Mouse (Mus musculus) left cerebral cortex, postnatal 25 days (tissue): ENCODE measurements around the gene Gmppa. TPM values are rescaled to one million over a fixed set of nuclear protein-coding genes. Genes with fewer than 3 reads are reported as not detected.

Experiments used
- DNase-seq, 2 experiments: peaks; one replicate each; pipeline ENCODE4 v3.0.0; 2022; ENCODE audit warnings: low spot score in 2 of 2, mixed read lengths in 1 of 2
- intact Hi-C: fragments of 180-260 bp; cut with DNase I; formaldehyde crosslinking; loops from one replicate; pipeline ENCODE4 v1.15.1; 2025
- total RNA-seq, 2 experiments: library from RNA; stranded (reverse); gene quantifications; 2 replicates each; pipeline ENCODE4 v1.2.3; 2021

The Gmppa gene
- 10 to 100 TPM; 58.8 to 61.0 TPM for total RNA-seq

DNA sequence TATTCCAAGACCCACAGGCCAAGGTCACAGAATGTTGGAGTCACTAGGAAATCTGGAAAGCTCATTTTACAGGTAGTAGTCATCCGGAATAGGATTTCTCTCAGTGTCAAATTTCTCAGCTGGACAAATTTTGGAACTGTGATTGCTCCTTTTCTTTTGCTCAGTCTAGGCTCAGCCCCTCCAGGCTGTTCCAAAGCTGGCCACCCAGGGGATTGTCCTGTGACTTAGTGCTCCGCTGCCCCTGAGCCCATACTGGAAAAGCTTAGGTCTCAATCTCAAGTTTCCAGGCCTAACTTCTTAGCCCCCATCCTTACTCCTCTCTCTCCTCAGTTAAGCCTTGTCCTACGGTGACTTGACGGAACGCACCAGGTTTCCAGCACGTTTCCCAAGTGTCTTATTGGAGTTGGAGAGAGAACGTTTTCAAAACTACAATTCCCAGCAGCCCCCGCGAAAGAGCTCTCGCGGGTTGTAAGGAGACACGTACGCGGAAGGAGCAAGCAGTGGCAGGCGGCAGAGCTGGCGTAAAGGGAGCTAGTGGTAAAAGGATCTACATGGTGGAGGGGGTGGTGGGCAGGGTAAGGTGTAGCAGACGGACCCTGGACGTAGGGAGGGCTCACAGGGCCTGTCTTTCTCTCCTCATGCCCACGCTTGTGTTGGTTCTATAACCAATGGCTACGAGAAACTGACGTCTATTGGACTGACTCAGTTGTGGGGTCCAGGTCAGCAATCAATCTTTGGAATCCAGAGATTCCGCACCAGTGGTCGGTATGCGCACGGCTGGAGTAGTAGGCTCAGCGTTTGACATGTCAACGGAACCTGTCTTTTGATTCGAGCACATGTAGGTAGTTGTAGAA lies at the start of gene Gmppa:
Gene Gmppa, plus strand, starts transcription at position 456 of the 854 bp plus-strand sequence.
- peak; percentile 78 to 91 for DNase-seq
- intact Hi-C loops = loop anchor here (1.0 kb wide), 1 partner anchor 9 kb away; no protein-coding TSS in a partner anchor

GRCm38 (mm10) chr1:75386149-75386548 lies 49.6 kb upstream of the Gmppa start:
- intact Hi-C loops = loop anchor here (5.0 kb wide), 1 partner anchor 44 kb away; no protein-coding TSS in a partner anchor
- DNase-seq = peak; percentile 57 to 73

DNA sequence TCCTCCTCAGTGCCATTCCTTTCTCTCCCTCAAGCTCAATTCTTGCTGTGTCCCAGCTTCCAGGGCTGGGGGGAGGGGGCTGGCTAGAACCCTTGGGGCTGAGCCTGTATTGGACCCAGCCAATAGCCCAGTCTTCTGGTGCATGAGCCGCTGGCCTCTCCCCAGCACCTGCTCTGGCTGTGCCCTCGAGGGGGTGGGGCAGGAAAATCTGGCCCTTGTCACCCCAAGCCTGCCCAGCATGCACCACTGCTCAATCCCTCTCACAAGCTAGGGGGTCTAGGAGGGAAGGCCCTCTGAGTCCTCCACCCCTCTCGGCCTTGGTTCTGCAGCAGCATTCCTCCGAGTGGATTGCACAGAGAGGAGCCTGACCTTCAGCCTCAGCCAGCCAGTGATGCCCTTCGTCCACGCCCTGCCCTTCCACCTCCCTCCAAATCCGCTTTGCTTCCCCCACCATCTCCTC lies 48.2 kb upstream of the Gmppa start:
- no peak for DNase-seq
- intact Hi-C loops = loop anchor here (5.0 kb wide), 1 partner anchor 45 kb away; no protein-coding TSS in a partner anchor

- intact Hi-C loops = loop anchor here (5.0 kb wide), 1 partner anchor 46 kb away; no protein-coding TSS in a partner anchor
Measured at GRCm38 (mm10) chr1:75387929-75388897, 47.5 kb upstream of the Gmppa start.

DNA sequence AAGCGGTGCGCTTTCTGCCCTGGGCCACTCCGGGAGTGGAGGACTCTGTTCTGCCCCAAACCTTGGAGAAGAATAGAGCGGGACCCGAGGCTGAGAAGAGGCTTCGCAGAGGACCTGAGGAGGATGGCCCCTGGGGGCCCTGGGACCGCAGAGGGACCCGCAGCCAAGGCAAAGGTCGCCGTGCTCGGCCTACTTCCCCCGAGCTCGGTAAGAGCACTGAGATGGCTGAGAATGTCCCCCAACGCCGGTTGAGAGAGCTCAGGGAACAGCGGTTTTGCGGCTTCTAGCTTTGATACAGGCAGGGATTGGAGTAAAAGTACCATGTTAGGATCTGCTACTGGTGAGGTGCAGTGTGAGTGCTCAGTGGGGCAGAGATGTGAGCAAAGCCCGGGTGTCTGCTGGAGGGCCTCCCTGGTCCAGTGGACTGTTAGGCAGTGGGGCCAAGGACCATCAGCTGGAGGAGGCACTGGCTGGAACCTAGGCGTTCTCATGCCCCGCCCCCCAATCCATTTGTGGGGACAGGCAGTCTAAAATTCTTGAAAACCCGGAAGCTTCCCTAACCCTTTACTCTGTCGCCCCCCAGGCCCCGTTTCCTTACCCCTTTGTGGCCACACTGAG lies 46.7 kb upstream of the Gmppa start:
- intact Hi-C loops = loop anchor here (5.0 kb wide), 1 partner anchor 47 kb away; no protein-coding TSS in a partner anchor
- DNase-seq = no peak

More at GRCm38 (mm10) chr1:75387929-75388897, 47.5 kb upstream of the Gmppa start:
- peak in 1 of 2 experiments; percentile 19 for DNase-seq

GRCm38 (mm10) chr1:75393139-75393538 lies 42.6 kb upstream of the Gmppa start:
- intact Hi-C loops = no loop called here
- DNase-seq = peak; percentile 39 to 78

- intact Hi-C loops = no loop called here
- no peak for DNase-seq
Measured at GRCm38 (mm10) chr1:75393846-75394245, 41.9 kb upstream of the Gmppa start.

- DNase-seq = peak in 1 of 2 experiments; percentile 59
Measured at GRCm38 (mm10) chr1:75398761-75399402, 36.8 kb upstream of the Gmppa start.

GRCm38 (mm10) chr1:75399755-75400492 lies 35.8 kb upstream of the Gmppa start:
- DNase-seq = peak in 1 of 2 experiments; percentile 31

More at GRCm38 (mm10) chr1:75398761-75399402, 36.8 kb upstream of the Gmppa start:
- intact Hi-C loops = no loop called here

GRCm38 (mm10) chr1:75400493-75401115 lies 35.1 kb upstream of the Gmppa start:
- no peak for DNase-seq
- intact Hi-C loops = no loop called here

More at GRCm38 (mm10) chr1:75399755-75400492, 35.8 kb upstream of the Gmppa start:
- intact Hi-C loops = no loop called here

DNA sequence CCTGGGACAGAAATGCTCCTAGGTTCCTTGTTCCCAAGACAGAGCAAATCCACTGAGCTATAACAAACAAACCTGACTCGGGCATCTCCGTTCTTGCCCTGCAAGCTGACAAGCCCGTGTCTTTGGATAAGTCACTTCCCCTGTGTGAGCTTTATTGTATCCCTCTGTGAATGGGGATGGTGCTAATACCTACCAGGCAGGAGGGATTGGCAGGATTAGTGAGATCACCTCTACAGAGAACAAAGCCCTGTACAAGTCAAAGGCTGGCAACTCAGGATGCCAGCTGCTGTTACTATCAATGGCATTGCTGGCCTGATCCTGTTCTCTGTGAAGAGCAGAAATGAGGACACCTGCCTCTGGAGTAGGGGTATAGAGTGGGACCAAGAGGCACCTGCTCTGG lies 30.2 kb upstream of the Gmppa start:
- intact Hi-C loops = no loop called here

GRCm38 (mm10) chr1:75406173-75406572 lies 29.6 kb upstream of the Gmppa start:
- DNase-seq = no peak
- intact Hi-C loops = no loop called here

More for the DNA sequence above, 30.2 kb upstream of the Gmppa start:
- no peak for DNase-seq

- intact Hi-C loops = no loop called here
- no peak for DNase-seq
Measured at GRCm38 (mm10) chr1:75407056-75407455, 28.7 kb upstream of the Gmppa start.

GRCm38 (mm10) chr1:75408210-75408609 lies 27.5 kb upstream of the Gmppa start:
- no peak for DNase-seq
- intact Hi-C loops = no loop called here

DNA sequence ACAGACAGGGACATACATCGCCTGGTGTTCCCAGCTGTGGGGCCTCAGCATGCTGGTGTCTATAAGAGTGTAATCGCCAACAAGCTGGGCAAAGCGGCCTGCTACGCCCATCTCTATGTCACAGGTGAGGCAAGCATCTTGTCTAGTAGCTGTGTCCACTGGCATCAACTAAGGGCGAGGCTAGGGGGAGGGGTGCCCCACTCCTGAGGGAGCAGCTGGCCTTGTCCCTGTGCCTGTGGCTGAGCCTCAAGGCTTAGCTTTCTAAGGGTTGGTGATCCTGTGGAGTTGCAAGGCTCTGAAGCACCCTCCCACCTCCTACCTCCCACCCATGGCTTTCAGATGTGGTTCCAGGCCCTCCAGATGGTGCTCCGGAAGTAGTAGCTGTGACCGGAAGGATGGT lies 25.8 kb upstream of the Gmppa start:
- intact Hi-C loops = no loop called here
- DNase-seq = no peak

DNA sequence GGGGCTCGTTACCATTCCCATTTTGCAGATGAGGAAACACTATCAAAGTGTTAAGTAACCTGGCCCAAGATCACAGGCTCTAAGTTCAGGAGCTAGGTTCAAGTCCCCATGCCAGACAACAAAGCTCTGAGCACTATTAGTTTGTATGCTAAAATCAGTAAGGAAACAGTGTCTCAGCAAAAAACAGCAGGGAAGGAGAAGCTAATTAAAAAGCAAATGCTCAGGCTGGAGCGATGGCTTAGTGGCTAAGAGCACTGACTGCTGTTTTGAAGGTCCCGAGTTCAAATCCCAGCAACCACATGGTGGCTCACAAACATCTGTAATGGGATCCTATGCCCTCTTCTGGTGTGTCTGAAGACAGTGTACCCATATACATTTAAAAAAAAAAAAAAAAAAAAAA lies 23.5 kb upstream of the Gmppa start:
- intact Hi-C loops = no loop called here
- DNase-seq = no peak

- intact Hi-C loops = no loop called here
- DNase-seq = peak in 1 of 2 experiments; percentile 49
Measured at GRCm38 (mm10) chr1:75413749-75414148, 22.0 kb upstream of the Gmppa start.

- intact Hi-C loops = no loop called here
- DNase-seq = no peak
Measured at GRCm38 (mm10) chr1:75421794-75422193, 13.9 kb upstream of the Gmppa start.
